ENCODE assay signal across 8 mouse cellular contexts in the genomic region with DNA sequence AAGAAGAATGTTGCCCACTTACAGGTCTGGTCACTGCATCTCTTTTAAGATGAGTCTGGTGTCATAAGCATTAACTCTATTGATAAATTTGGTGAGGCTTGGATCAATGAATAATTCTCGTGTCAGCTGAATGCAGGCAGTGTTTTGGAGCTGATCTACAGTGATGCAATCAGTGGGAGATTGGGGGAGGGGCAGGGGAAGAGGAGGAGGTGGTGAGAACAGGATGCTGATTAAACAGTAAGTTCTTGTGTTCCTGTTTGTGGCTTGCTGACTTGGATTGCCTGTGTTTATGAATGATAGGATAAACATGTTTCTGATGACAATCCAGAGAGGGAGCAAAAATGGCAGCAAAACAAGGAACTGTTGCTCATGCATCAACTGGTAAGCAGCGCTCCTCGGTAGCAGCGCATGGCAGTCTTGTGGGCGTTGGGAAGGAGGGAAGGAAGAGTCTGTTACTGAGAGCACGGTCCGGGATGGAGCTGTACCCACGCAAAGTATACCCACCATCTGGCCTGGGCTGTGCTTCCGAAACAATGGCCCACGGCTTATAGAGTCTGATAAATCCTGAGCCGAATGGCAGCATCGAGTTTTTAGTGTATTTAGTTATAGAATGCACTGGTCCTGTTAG.
DNase-seq lines count a peak whose midpoint lies in the region; ATAC-seq lines count a peak whose summit lies in the region.

No protein-coding gene starts in this region.

- peak; percentile 46 to 56 for DNase-seq in kidney, postnatal 25 days
- DNase-seq in kidney, adult 11 months: no peak
- peak; percentile 82 for DNase-seq in brain, adult 2 months (ENCODE audit: low read depth, low spot score)
- peak; percentile 42 to 74 for DNase-seq in layer of hippocampus, postnatal 14 days (ENCODE audit: low spot score in 2 of 2)
- DNase-seq in spleen, adult 12 weeks (ENCODE audit: low spot score): no peak
- no peak for DNase-seq in adipocyte (ENCODE audit: low spot score)
- no peak for DNase-seq in embryo, embryonic 10.5 days (ENCODE audit: low spot score)

- ATAC-seq in monocyte, adult 5-6 weeks (replicated peaks; ENCODE audit: insufficient number of reproducible peaks, low FRiP score, low TSS enrichment, poor library complexity, severe bottlenecking): peak; percentile 56; the same call in 1 of the 2 replicates

Comparison
In these comparisons a context has a peak if more than half of its experiments do, and no peak if none do; other contexts are left out.
1. DNase-seq: peak in kidney, postnatal 25 days (2 of 2), brain, adult 2 months (single experiment) and layer of hippocampus, postnatal 14 days (2 of 2); none in kidney, adult 11 months (single experiment), spleen, adult 12 weeks (single experiment), adipocyte (single experiment) and embryo, embryonic 10.5 days (single experiment).